Mouse (Mus musculus): Measurements from ENCODE around the gene Zswim8. TPM values are rescaled to one million over a fixed set of nuclear protein-coding genes. Genes with fewer than 3 reads are reported as not detected.

The Zswim8 gene
- polyA plus RNA-seq, 1 experiment from 2014 or later, result 30.6 TPM

- Histone ChIP-seq H3K4me3 (replicated peaks) (no peak overlapping the region), H3K27ac (no peak overlapping the region), H3K4me1 (peaks cover 36% of the 10 kb centered on the region), H3K27me3 (no peaks in the 10 kb centered on the region), H3K9me3 (replicated peaks) (no peaks in the 10 kb centered on the region), H3K9ac (no peak overlapping the region), H3K4me2 (no peak overlapping the region), H3K36me3 (peaks cover 75% of the 10 kb centered on the region)
- 78% methylated on average over 13 of the region's 13 CpGs for WGBS
- ATAC-seq (replicated peaks; ENCODE audit: low FRiP score), result no peak
These were observed 28.6 kb downstream of the Zswim8 start for GRCm38 (mm10) chr14:20735892-20736390.

GRCm38 (mm10) chr14:20737306-20737705, 30.0 kb downstream of the Zswim8 start:
- no peak overlapping the region for H3K4me2 ChIP-seq
- H3K9ac ChIP-seq, result no peak overlapping the region
- H3K27ac ChIP-seq, result no peak overlapping the region
- H3K27me3 ChIP-seq, result no peaks in the 10 kb centered on the region
- ATAC-seq (replicated peaks; ENCODE audit: low FRiP score), result no peak
- whole genome bisulfite sequencing, result 41% methylated on average over 14 of the region's 14 CpGs
- H3K9me3 ChIP-seq (replicated peaks), result no peaks in the 10 kb centered on the region
- no peak overlapping the region for H3K4me3 ChIP-seq (replicated peaks)
- H3K4me1 ChIP-seq, result peaks cover 27% of the 10 kb centered on the region
- H3K36me3 ChIP-seq, result peaks cover 76% of the 10 kb centered on the region

GRCm38 (mm10) chr14:20738511-20738910, 31.2 kb downstream of the Zswim8 start:
- H3K9me3 ChIP-seq (replicated peaks), result no peaks in the 10 kb centered on the region
- no peak overlapping the region for H3K4me3 ChIP-seq (replicated peaks)
- H3K9ac ChIP-seq, result no peak overlapping the region
- peaks cover 16% of the 10 kb centered on the region for H3K4me1 ChIP-seq
- H3K4me2 ChIP-seq, result no peak overlapping the region
- 85% methylated on average over 8 of the region's 8 CpGs for WGBS
- ATAC-seq (replicated peaks; ENCODE audit: low FRiP score), result no peak
- no peak overlapping the region for H3K27ac ChIP-seq
- H3K36me3 ChIP-seq, result peaks cover 82% of the 10 kb centered on the region
- H3K27me3 ChIP-seq, result no peaks in the 10 kb centered on the region

GRCm38 (mm10) chr14:20741301-20741700, 33.9 kb downstream of the Zswim8 start:
- no peak overlapping the region for H3K4me2 ChIP-seq
- no peaks in the 10 kb centered on the region for H3K27me3 ChIP-seq
- 73% methylated on average over 9 of the region's 9 CpGs for WGBS
- H3K27ac ChIP-seq, result no peak overlapping the region
- H3K4me3 ChIP-seq (replicated peaks), result no peak overlapping the region
- ATAC-seq (replicated peaks; ENCODE audit: low FRiP score), result no peak
- peaks cover 2% of the 10 kb centered on the region; the same call in 1 of the 2 replicates for H3K4me1 ChIP-seq
- H3K9me3 ChIP-seq (replicated peaks), result no peaks in the 10 kb centered on the region
- peak overlapping the region; percentile 4; the same call in 1 of the 2 replicates for H3K9ac ChIP-seq
- H3K36me3 ChIP-seq, result peaks cover 96% of the 10 kb centered on the region

- no peak for ATAC-seq (replicated peaks; ENCODE audit: low FRiP score)
- H3K27ac ChIP-seq, result no peak overlapping the region
- peaks cover 83% of the 10 kb centered on the region for H3K36me3 ChIP-seq
- H3K27me3 ChIP-seq, result no peaks in the 10 kb centered on the region
- no peak overlapping the region for H3K9ac ChIP-seq
- no peak overlapping the region for H3K4me2 ChIP-seq
- WGBS, result 72% methylated on average over 3 of the region's 3 CpGs
- H3K9me3 ChIP-seq (replicated peaks), result no peaks in the 10 kb centered on the region
- no peak overlapping the region for H3K4me3 ChIP-seq (replicated peaks)
- 0 out of 2 replicates have a peak, but pooled peaks cover 2% of the 10 kb centered on the region for H3K4me1 ChIP-seq
These were observed 36.3 kb downstream of the Zswim8 start for GRCm38 (mm10) chr14:20743614-20744013.

GRCm38 (mm10) chr14:20746935-20747334, 39.6 kb downstream of the Zswim8 start:
- H3K27me3 ChIP-seq, result no peaks in the 10 kb centered on the region
- H3K9ac ChIP-seq, result no peak overlapping the region
- H3K4me2 ChIP-seq, result no peak overlapping the region
- no peak overlapping the region for H3K27ac ChIP-seq
- no peak for ATAC-seq (replicated peaks; ENCODE audit: low FRiP score)
- H3K36me3 ChIP-seq, result peaks cover 51% of the 10 kb centered on the region
- no peaks in the 10 kb centered on the region for H3K9me3 ChIP-seq (replicated peaks)
- no peak overlapping the region for H3K4me3 ChIP-seq (replicated peaks)
- no peaks in the 10 kb centered on the region for H3K4me1 ChIP-seq
- 87% methylated on average over 3 of the region's 3 CpGs for WGBS

GRCm38 (mm10) chr14:20748388-20748787, 41.0 kb downstream of the Zswim8 start:
- Histone ChIP-seq H3K36me3 (peaks cover 50% of the 10 kb centered on the region), H3K27ac (no peak overlapping the region), H3K27me3 (no peaks in the 10 kb centered on the region), H3K4me2 (no peak overlapping the region), H3K4me1 (no peaks in the 10 kb centered on the region), H3K9ac (no peak overlapping the region), H3K4me3 (replicated peaks) (no peak overlapping the region), H3K9me3 (replicated peaks) (no peaks in the 10 kb centered on the region)
- 67% methylated on average over 4 of the region's 4 CpGs for WGBS
- no peak for ATAC-seq (replicated peaks; ENCODE audit: low FRiP score)

- WGBS, result 87% methylated on average over 4 of the region's 4 CpGs
- ATAC-seq (replicated peaks; ENCODE audit: low FRiP score), result no peak
- no peak overlapping the region for H3K9ac ChIP-seq
- H3K4me3 ChIP-seq (replicated peaks), result no peak overlapping the region
- no peaks in the 10 kb centered on the region for H3K9me3 ChIP-seq (replicated peaks)
- H3K4me1 ChIP-seq, result no peaks in the 10 kb centered on the region
- peaks cover 48% of the 10 kb centered on the region for H3K36me3 ChIP-seq
- H3K4me2 ChIP-seq, result no peak overlapping the region
- H3K27me3 ChIP-seq, result no peaks in the 10 kb centered on the region
- H3K27ac ChIP-seq, result no peak overlapping the region
These were observed 42.2 kb downstream of the Zswim8 start for GRCm38 (mm10) chr14:20749494-20750051.

- no peaks in the 10 kb centered on the region for H3K9me3 ChIP-seq (replicated peaks)
- no peaks in the 10 kb centered on the region for H3K4me1 ChIP-seq
- no peaks in the 10 kb centered on the region for H3K27me3 ChIP-seq
- H3K36me3 ChIP-seq, result peaks cover 48% of the 10 kb centered on the region
- H3K4me2 ChIP-seq, result no peak overlapping the region
- no peak for ATAC-seq (replicated peaks; ENCODE audit: low FRiP score)
- 57% methylated on average over 5 of the region's 5 CpGs for WGBS
- peak overlapping the region; percentile 48; the same call in 1 of the 2 replicates for H3K27ac ChIP-seq
- no peak overlapping the region for H3K4me3 ChIP-seq (replicated peaks)
- no peak overlapping the region for H3K9ac ChIP-seq
These were observed 43.2 kb downstream of the Zswim8 start for GRCm38 (mm10) chr14:20750503-20750902.

- Histone ChIP-seq H3K27ac (no peak overlapping the region), H3K36me3 (peaks cover 61% of the 10 kb centered on the region), H3K4me3 (replicated peaks) (no peak overlapping the region), H3K9ac (no peak overlapping the region), H3K27me3 (no peaks in the 10 kb centered on the region), H3K4me1 (no peaks in the 10 kb centered on the region), H3K4me2 (no peak overlapping the region), H3K9me3 (replicated peaks) (no peaks in the 10 kb centered on the region)
- ATAC-seq (replicated peaks; ENCODE audit: low FRiP score), result no peak
- WGBS, result 89% methylated on average over 3 of the region's 3 CpGs
These were observed 46.4 kb downstream of the Zswim8 start for GRCm38 (mm10) chr14:20753792-20754191.

GRCm38 (mm10) chr14:20757370-20757907, 50.1 kb downstream of the Zswim8 start:
- no peak for ATAC-seq (replicated peaks; ENCODE audit: low FRiP score)
- H3K27ac ChIP-seq, result no peak overlapping the region
- no peak overlapping the region for H3K4me2 ChIP-seq
- H3K27me3 ChIP-seq, result no peaks in the 10 kb centered on the region
- no peak overlapping the region for H3K4me3 ChIP-seq (replicated peaks)
- no peak overlapping the region for H3K9ac ChIP-seq
- H3K4me1 ChIP-seq, result no peaks in the 10 kb centered on the region
- 94% methylated on average over 22 of the region's 22 CpGs for WGBS
- H3K36me3 ChIP-seq, result peaks cover 91% of the 10 kb centered on the region
- no peaks in the 10 kb centered on the region for H3K9me3 ChIP-seq (replicated peaks)

GRCm38 (mm10) chr14:20758768-20759435, 51.5 kb downstream of the Zswim8 start:
- ATAC-seq (replicated peaks; ENCODE audit: low FRiP score), result no peak
- WGBS, result 80% methylated on average over 8 of the region's 8 CpGs
- H3K9ac ChIP-seq, result no peak overlapping the region
- no peaks in the 10 kb centered on the region for H3K9me3 ChIP-seq (replicated peaks)
- H3K27me3 ChIP-seq, result no peaks in the 10 kb centered on the region
- H3K4me2 ChIP-seq, result no peak overlapping the region
- no peak overlapping the region for H3K4me3 ChIP-seq (replicated peaks)
- no peak overlapping the region for H3K27ac ChIP-seq
- peaks cover 95% of the 10 kb centered on the region for H3K36me3 ChIP-seq
- H3K4me1 ChIP-seq, result no peaks in the 10 kb centered on the region

All from kidney, embryonic 15.5 days (tissue).